Mouse (Mus musculus): ENCODE data around the gene Wasf2.
"Not testable (repeated sequence)": the region's sequence is repeated elsewhere in the genome, so short reads cannot be mapped to it uniquely, and the experiment has no call there.

Wasf2 gene

DNA sequence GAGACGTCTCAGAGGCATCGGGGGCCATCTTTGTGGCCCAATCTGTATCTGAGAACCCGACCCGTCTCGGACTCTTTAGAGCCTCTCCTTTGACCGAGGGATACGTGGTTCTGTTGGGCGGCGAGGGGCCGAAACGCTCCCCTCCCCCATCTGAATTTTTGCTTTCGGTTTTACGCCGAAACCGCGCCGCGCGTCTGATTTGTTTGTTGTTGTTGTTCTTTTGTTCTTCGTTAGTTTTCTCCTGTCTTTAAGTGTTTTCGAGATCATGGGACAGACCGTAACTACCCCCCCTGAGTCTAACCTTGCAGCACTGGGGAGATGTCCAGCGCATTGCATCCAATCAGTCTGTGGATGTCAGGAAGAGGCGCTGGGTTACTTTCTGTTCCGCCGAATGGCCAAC is 33.6 kb upstream of the Wasf2 start:
- not testable (repeated sequence) for DNase-seq (ENCODE audit: low spot score in 2 of 2)

DNA sequence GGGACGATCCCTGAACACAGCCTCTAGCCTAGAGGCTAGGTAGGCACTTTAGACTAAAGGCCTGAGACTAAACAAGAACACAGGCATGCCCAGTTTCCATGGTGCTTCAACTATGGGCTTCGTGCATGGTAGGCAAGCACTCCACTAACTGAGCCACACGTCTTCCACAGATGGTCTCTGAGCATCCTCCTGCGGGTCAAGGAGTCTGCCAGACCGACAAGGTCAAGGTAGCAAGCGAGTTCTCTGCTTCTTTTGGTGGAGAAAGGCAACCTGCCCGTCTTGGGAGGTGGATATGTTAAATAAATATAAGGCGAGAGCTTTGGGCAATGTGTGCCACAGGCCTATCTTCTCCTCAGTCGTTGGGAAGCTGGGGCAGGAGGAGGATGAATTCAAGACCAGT is 28.6 kb upstream of the Wasf2 start:
- no peak for DNase-seq (ENCODE audit: low spot score in 2 of 2)

DNA sequence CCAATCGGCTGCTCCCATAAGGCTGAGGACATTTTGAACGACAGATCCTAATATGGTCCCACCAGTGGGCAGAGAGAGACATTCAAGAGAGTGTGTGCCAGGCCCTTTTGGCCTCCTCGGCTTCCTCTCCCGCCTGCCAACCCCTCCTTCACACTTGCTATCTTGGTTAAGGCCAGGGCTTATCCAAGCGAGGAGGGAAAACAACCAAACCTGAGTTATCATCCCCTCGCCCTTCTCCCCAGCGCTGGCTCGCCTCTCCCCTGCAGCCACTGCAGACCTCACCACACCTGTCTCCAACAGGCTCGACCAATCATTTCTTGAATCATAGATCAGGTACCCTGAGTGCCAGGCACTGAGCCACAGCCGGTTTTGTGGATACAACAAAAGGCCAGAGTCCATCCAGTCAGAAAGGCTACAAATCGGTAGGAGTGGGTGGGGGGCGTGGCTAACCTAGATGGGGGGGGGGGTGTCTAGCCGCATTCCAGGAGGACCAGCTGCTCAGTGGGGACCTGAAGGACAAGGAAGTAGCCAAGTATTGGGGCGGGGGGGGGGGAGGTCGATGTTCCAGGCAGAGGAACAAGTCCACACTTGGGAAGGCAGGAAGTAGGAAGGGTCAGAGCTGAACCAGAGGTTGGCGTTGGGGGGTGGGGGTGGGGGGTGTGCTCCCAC is 26.6 kb upstream of the Wasf2 start:
- DNase-seq (ENCODE audit: low spot score in 2 of 2) = no peak

DNA sequence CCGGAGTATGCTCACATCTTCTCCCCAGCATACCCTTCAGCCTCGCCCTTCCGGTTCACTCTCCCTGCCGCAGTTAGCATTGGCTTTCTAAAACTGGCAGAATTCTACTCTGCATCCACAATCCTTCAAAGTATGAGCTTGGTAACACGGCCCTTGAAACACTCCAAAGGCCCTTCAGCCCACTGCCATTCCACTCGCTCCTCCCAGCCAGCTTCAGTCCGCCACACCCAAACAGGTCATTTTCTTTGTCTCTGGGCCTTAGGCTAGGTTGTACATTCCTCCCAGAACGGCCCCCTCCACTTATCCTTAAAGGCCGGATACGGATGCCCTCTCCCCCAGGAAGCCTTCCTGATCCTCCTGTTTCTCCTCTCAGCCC is 26.1 kb upstream of the Wasf2 start:
- DNase-seq (ENCODE audit: low spot score in 2 of 2) = no peak

DNA sequence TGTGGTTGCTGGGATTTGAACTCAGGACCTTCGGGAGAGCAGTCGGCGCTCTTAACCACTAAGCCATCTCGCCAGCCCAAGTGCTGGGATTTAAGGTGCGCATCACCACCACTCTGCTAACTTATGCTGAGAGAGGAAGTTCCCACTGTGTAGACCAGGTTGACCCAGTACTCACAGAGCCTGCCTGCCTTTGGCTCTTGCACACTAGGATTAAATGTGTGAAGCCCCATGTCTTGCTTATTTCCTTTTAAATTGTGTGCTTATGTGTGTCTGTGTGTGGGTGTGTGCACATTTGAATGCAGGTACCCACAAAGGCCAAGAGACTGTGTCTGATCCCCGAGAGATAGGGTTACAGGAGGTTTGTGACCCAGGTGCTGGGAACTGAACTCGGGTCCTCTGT is 23.6 kb upstream of the Wasf2 start:
- no peak for DNase-seq (ENCODE audit: low spot score in 2 of 2)

DNA sequence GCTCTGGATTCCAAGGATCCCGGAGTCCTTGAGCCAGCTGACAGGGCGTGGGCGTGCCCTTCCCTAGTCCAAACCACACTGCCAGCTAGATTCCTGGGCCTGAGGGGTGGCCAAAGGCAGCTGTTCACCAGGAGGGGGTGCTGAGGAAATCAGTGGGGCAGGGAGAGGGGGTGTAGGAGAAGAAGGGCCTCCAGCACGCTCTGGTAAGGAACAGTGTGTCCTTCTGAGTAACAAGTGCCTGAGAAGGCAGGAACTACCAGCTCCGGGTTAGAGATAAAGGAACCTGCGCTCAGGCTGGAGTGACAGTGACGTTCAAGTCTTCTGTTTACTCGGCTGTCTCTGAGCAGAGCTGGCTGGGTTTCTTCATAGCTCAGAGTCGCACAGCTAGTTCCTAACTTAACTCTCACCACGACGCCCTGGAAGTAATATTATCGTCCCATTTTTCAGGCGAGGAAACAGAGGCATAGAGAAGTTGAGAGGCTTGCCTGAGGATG is 22.5 kb upstream of the Wasf2 start:
- peak in 1 of 2 experiments; percentile 51 for DNase-seq (ENCODE audit: low spot score in 2 of 2)

DNA sequence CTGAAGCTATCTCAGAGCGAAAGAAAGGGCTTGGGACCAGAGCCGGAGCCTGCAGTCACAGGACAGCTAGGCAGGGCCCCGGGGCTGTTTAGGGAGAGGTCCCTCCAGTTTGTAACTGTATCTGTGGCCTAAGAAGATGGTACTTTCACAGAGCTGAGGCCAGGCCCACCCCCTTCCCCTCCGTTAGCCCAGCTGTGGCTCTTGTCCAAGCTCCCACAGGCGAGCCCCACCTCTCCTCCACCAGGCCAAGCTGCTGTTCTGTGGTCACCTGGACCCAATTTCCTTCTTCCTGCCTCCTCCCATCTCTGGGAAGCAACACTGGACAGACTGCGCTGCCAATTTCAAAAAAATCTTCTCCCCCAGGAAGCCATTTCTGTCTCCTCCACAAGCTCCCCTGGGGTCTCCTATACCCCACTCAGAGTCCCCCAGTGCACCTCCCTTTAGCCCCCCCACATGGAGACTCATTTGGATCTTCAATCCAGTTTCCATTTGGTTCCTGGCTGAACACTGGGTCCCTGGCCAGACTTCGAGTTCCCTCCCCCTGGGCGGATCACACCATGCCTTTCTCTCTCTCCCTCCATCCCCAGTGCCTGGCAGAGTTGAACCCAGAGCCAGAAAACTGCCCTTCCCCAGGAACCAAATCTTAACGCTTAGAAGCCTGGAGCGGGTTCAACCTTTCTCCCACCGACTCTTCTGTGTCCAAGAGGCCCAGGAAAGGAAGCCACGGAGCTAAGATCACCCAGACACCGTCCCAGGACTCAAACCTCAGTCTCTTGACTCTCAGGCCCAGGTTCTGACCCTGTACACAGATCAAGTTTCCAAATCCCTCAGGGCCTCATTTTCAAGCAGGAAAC is 21.6 kb upstream of the Wasf2 start:
- DNase-seq (ENCODE audit: low spot score in 2 of 2) = peak in 1 of 2 experiments; percentile 34

DNA sequence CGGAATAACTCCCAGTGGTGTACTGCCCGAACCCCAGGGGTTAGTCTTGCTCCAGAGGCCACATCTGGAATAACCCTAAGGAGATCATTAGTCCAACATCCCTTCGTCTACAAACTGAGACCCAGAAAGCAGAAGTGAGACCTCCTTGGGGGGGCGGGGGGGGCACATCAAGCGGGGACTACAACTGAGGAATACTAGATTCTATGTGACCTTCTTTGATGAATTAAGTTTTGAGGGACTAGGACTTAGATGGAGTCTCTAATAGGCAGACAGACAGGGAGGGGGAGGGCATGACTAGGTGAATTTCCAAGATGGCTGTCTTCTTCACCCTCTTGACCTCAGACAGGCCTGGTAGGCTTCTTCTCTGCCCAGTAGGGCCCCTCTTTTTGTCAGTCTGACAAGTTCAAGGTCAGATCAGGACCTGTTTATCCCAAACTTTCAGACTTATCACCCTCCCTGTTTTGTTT is 20.9 kb upstream of the Wasf2 start:
- DNase-seq (ENCODE audit: low spot score in 2 of 2) = no peak

DNA sequence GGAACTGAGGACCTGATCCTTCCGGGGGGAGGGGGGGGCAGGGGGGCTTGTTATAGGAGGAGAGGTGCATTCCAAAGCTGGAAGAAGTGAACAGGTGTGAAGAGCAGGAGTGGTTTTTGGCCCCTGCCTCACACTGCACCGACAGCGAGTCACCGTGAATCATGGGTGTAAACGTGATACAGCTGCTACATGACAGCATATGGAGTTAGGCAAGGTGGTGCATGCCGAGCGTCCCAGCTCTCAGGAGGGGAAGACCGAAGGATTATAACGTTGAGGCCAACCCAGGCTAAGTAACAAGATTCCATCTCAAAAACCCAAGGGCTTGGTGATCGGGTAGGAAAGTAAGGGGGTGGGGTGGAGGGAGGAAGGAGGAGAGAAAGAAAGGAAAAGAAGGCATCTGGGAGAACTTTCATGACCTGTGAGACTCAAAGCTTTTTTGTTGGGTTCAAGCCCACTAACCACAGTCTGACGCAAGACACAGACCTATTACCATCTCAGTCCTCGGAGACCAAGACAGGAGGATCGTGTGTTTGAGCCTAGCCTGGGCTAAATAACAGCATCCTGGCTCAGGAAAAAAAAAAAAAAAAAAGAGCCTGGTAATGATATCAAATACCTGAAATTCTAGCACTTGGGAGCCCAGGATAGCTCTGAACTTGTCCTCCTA is 18.0 kb upstream of the Wasf2 start:
- DNase-seq (ENCODE audit: low spot score in 2 of 2) = no peak

DNA sequence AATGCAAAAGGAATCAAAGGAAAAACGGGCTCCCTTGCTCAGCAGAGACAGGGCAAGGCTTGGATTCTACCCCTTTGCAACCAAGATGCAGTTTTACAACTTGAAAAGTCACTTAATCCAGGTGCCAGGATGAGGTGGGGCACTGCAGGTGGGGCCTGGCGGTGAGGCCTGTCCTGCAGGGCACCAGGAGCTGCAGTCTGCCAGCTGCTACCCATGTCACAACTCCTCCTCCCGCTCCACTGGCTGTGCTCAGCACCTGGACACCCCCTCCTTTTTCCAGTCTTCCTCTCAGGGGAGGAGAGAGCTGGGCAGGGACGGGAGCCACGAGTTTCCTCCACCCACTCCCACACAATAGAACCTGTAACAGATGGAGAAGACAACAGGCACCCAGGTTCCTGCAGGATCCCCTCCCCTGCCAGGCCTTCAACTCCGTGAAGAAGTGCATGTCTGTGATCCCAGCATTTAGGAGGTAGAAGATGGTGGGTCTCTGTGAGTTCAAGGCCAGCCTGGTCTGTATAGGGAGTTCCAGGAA is 16.9 kb upstream of the Wasf2 start:
- no peak for DNase-seq (ENCODE audit: low spot score in 2 of 2)

DNA sequence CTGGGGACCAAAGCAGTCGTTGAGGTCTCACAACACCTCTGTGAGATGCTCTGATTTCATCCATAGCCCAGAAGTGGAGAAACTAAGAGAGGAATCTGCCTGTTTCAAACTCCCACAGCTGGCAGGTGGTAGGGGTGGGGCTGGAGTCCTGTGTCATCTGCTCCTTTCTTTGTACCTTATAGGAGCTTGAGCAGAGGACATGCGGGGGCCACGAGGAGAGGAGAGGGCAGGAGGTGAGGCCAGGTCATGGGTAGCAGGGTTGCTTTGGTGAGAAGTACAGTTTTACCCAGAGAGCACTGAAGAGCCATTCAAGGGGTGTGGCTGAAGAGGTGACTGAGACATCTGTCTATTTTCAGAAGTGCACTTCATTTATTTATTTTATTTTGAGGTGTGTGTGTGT is 15.5 kb upstream of the Wasf2 start:
- no peak for DNase-seq (ENCODE audit: low spot score in 2 of 2)

DNA sequence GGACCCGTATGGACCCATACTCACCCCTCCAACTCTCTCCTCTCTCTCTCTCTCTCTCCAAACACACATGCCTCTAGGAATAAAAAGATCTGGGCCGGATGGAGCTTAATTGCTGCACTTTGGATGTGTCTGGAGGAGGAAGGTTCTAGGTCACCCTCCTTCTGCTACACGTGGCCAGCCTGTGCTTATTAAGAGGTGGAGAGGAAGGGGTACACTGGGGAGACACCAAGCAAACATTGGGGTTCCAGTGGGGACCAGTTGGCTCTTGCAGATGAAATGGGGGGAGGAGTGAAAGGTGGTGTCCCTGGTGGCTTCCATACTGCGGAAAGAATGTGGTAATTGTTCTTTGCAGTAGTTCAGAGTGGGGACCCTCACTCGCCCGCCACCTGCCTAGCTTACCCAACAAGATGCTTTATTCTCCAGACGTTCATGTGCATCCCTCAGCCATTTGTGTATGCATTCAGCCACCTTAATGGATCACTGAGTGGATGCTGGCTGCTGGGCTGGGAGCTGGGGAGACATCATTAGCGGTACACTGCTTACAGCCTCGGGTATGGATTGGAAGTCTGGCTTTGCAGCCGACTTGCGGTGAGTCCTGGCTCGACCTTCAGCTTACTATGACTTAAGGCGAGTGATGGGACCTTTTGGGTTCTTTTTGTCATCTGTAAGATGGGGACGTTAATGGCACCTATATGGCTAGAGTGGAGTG is 14.4 kb upstream of the Wasf2 start:
- DNase-seq (ENCODE audit: low spot score in 2 of 2) = no peak

DNA sequence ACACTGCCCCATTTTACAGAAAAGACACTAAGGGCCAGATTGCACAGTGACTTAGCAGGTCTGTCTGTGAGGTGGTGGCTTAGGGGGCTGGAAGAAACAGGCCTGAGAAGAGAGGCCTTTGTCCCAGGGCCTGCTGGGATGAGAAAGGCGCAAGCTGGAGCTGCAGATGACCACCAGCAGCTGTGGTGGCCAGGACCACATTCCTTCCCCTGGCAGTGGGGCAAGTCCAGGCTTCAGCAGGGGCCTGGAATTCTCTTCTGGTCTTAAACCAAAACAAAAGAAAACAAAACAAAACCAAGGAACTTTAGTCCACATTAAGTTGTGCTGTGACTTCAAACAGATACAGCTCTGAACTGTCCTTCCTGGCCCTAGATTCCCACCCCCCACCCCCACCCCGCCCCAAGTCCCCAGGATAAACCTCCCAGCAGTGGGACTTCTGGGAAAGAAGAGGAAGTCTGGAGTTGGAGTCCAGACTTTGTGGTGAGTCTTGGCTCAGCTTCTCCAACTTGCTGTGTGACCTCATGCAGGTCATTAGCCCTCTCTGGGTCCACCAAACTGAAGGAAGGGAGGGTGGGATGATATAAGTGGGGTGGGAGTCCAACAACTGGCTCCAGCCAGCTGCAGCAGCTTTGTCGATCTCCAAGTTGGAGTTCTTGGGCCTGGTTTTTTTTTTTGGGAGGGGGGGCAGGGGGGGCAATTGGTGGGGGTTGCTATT is 13.4 kb upstream of the Wasf2 start:
- DNase-seq (ENCODE audit: low spot score in 2 of 2) = no peak

DNA sequence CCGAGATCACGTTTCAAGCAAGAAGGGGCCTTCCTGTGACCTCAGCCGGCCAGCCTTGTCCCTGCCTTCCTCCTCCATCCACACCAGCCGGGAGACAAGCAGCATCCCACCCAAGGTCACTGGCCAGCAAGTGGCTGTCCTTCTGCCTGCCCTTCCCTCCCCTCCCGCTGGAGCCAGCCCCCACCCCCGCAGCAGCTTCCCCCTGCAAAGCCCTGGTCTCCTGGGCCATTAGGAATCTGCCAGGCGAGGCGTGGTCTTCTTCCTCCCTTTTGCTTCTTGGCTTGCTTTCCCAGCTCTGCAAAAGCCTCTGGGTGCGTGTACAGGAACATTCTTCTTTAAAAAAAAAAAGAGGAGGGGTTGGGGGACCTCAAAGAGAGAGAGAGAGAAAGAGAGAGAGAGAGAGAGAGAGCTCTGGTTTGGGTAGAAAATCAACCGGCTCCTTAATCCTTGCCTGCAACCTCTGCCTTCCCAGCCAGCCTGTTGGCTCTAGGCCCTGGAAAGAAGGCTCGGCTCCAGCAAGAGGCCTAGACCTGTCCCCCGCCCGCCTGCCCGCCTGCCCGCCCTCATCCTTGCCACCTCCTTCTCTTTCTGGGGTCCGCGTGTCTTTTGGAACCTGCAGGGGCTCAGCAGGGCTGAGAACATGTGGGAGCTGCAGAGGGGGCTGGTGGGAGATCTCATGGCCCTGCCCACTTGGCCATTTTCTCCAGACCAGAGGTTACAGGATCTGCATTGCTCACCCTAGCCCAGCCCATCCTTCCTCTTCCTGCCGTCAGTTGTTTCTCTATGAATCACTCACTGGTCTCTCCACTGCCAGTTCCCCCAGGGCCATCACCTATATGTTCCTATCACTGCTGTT is 12.5 kb upstream of the Wasf2 start:
- DNase-seq (ENCODE audit: low spot score in 2 of 2) = peak; percentile 69 to 79

DNA sequence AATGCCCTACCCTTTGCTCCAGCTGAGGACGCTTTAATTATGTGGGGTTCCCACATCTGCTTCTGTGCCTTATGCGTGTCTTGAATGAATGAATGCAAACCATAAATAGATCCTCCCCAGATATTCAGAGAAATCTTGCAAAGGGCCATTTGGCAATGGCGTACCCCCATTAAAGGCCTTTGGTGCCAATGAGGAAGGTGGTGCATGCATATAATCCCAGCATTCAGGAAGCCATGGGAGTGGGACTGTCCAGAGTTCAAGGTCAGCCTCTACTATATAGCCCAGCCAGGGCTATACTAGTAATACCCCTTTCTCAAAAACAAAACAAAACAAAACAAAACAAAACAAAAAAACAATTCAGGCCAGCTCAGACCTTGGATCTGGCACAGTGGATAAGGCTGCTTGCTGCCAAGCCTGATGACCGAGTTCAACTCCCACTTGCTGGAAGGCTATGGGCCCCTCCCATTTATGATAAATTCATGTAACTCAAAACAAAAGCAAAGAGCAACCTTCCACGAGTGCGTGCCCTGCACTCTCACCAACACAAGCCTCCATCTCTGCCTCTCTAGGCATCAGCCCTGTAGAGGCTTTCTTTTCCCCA is 11.4 kb upstream of the Wasf2 start:
- no peak for DNase-seq (ENCODE audit: low spot score in 2 of 2)

DNA sequence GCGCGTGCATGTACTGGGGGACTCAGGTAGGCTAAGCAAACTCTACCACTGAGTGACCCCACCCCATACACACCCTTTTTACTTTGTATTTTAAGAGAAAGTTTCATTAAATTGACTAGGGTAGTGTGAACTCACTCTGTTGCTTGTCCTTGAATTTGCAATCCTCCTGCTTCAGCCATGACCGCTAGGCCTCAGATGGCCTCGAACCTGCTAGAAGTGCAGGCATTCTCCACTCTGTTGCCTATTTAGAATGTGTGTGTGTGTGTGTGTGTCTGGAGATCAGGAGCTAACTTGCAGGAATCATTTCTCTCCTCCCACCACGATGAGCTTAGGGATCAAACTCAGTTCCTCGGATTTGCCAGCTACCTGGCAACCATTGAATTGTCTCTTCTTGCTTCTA is 10.7 kb upstream of the Wasf2 start:
- no peak for DNase-seq (ENCODE audit: low spot score in 2 of 2)

DNA sequence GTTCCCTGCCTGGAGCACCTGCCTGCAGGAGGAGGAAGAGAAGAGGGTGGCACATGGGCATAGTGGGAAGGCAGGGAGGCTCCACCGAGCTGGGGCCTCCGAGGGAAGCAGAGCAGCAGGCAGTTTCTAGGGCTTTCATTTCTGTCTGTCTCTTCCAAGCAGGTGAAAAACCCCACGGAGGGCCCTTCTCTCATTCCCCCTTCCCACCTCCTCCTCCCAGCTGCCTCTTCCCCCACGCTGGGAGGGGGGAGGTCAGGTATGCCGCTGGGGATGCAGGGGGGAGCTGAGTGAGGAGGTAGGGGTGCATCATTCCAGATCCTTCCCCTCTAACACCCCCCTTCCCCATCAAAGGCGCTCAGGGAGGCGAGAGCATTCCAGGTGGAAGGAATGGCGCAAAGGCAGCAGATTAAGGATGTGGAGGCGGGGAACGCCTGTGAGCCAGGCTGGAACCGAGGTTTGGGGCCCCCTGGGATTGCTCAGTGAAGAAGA is 9.4 kb upstream of the Wasf2 start:
- peak; percentile 58 to 61 for DNase-seq (ENCODE audit: low spot score in 2 of 2)

DNA sequence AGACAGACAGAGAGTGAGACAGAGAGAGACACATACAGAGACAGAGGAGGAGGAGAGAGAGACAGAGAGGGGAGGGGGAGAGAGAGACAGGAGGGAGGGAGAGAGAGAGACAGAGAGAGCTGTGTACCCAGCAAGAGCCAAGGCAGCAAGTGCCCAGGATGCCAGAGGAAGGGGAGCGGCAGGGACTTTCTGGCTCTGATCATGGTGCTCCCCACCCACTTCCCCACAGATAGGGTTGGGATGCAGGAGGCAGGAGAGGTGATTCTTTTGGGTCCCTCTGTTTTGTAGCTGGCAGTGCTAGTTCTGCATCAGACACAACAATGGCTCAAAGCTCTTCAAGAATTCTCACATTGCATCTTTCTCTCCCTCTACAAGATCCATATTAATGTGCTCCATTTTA is 8.9 kb upstream of the Wasf2 start:
- no peak for DNase-seq (ENCODE audit: low spot score in 2 of 2)

DNA sequence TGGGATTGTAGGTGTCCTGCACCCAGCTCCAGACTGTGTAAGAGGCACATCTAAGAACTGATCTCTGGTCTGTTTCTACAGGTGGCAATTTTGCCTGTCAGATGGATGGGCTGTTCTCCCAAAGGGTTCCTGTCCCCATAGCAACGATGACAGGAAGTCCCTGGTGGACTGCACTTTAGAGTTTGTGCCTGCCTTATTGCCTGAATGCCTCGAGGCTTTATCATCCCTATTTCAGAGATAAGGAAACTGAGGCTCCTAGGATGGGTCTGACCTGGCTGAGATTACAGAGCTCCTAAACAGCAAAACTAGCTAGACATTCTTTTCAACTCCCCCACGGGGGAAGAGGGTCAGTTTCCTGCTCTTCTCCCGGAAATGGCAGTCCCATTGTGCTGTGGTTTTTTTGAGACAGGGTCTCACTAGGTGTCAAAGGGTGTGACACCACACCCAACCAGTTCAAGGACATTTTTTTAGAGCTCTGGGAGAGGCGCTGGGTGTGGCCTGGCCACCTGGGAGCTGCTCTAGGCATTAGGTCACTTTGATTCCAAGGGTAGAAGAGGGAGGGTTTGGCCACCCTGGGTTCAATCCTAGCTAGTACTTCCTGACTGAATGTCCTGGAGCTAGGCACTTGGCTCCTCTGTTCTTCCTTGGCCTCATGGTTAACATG is 8.2 kb upstream of the Wasf2 start:
- DNase-seq (ENCODE audit: low spot score in 2 of 2) = no peak
